Mouse (Mus musculus): ENCODE measurements around the gene Trpm8. TPM values are rescaled to one million over a fixed set of nuclear protein-coding genes. Genes with fewer than 3 reads are reported as not detected.

Trpm8 gene
- polyA plus RNA-seq, 1 experiment from 2014 or later = 0.01 TPM

DNA sequence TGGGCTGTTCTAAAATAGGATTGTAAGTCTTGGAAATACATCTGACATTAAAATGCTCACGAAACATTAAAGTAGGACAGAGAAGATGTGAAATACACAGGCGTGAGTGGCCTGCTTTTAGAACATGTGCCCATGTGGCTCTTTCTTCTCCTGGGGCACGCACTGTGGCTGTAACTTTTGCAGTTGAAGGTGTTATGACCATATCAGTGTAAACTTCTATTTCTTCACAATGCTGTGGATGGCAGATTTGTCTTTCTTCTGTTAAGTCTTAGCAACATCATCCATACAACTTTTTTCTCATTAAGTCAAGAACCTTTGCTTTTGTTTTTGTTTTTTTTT lies 11.3 kb downstream of the Trpm8 start:
- DNase-seq (ENCODE audit: low read depth, low spot score) (no peak), ATAC-seq (no peak)
- in situ Hi-C loops (cut with MboI; ENCODE audit: low pct_unique_long_range_greater_than_20kb) = loop anchor here (10.0 to 25.0 kb wide), 2 partner anchors 284 to 451 kb away; partner anchors contain the start of gene Usp40
- no peak for TF ChIP-seq CTCF (IDR thresholded peaks at IDR 0.05)
- POLR2A ChIA-PET = no interaction called here
- CTCF ChIA-PET = interaction anchor here (1.2 to 4.2 kb wide), 5 partner anchors 11 to 194 kb away, joined by 3 to 22 read pairs (median 4); partner anchors contain the start of genes Hjurp, Trpm8 and Ugt1a7c
- peaks cover 7% of the 10 kb centered on the region for H3K27me3 ChIP-seq

DNA sequence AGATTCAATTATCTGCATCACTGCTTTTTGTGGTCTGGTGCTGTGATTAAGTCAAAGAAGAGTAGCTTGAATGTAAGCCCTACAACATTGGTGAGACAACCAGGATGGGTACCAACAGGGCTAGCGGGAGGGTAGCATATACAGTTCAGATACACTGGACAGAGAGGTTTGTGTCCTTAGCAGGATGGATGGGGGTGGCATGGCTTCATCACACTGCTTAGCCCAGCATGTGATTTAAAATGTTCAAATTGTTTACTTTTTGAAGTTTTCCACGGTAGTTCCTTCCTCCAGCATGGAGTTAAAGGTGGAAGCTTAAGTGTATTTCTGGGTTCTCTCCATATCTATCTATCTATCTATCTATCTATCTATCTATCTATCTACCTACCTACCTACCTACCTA lies 11.7 kb downstream of the Trpm8 start:
- no peak for TF ChIP-seq CTCF (IDR thresholded peaks at IDR 0.05)
- in situ Hi-C loops (cut with MboI; ENCODE audit: low pct_unique_long_range_greater_than_20kb) = loop anchor here (10.0 to 25.0 kb wide), 2 partner anchors 284 to 452 kb away; partner anchors contain the start of gene Usp40
- DNase-seq (ENCODE audit: low read depth, low spot score) (no peak), ATAC-seq (no peak)
- POLR2A ChIA-PET = no interaction called here
- H3K27me3 ChIP-seq = peaks cover 7% of the 10 kb centered on the region
- CTCF ChIA-PET = interaction anchor here (0.9 to 4.2 kb wide), 7 partner anchors 10 to 141 kb away, joined by 3 to 22 read pairs (median 4); partner anchors contain the start of genes Hjurp and Trpm8

- ChIA-PET CTCF (interaction anchor here (0.9 to 2.1 kb wide), 10 partner anchors 10 to 141 kb away, joined by 3 to 10 read pairs (median 4); partner anchors contain the start of genes Hjurp and Trpm8), POLR2A (no interaction called here)
- DNase-seq (ENCODE audit: low read depth, low spot score) = no peak
- peak; percentile 91 for TF ChIP-seq CTCF (IDR thresholded peaks at IDR 0.05)
- no peak for ATAC-seq
- H3K27me3 ChIP-seq = peaks cover 7% of the 10 kb centered on the region
- in situ Hi-C loops (cut with MboI; ENCODE audit: low pct_unique_long_range_greater_than_20kb) = loop anchor here (10.0 to 25.0 kb wide), 2 partner anchors 285 to 453 kb away; partner anchors contain the start of gene Usp40
Measured at GRCm38 (mm10) chr1:88289917-88290316, 12.5 kb downstream of the Trpm8 start.

DNA sequence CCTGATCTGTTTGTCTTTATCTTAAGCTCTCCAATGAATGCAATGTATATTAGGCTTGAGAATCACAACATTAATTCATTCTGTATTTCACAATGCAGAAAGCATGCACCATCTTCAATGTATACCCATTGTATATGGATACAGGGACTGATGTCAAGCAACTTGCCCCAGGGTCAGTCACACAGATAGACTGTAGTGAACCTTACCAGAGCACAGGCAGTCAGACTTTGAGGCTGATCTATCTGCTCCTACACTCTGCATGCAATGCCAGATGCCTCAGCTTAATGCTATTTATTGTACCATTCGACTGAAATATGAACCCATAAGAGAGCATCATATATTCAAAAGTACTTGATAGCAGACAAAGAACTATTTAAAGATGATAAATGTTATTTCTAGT lies 13.1 kb downstream of the Trpm8 start:
- POLR2A ChIA-PET = no interaction called here
- ATAC-seq = no peak

GRCm38 (mm10) chr1:88291409-88292005 lies 14.0 kb downstream of the Trpm8 start:
- H3K27me3 ChIP-seq = peaks cover 15% of the 10 kb centered on the region
- ATAC-seq (no peak), DNase-seq (ENCODE audit: low read depth, low spot score) (no peak)
- CTCF ChIA-PET = interaction anchor here (2.1 kb wide), 2 partner anchors 10 kb away, joined by 9 to 10 read pairs; no protein-coding TSS in a partner anchor
- in situ Hi-C loops (cut with MboI; ENCODE audit: low pct_unique_long_range_greater_than_20kb) = loop anchor here (25.0 kb wide), 1 partner anchor 454 kb away; no protein-coding TSS in a partner anchor
- POLR2A ChIA-PET = interaction anchor here (1.1 kb wide), 1 partner anchor 10 kb away, joined by 4 read pairs; no protein-coding TSS in a partner anchor
- no peak for TF ChIP-seq CTCF (IDR thresholded peaks at IDR 0.05)

More for the DNA sequence above, 13.1 kb downstream of the Trpm8 start:
- no peak for DNase-seq (ENCODE audit: low read depth, low spot score)
- no peak for TF ChIP-seq CTCF (IDR thresholded peaks at IDR 0.05)
- in situ Hi-C loops (cut with MboI; ENCODE audit: low pct_unique_long_range_greater_than_20kb) = loop anchor here (25.0 kb wide), 1 partner anchor 453 kb away; no protein-coding TSS in a partner anchor
- CTCF ChIA-PET = interaction anchor here (0.9 to 2.1 kb wide), 7 partner anchors 11 to 38 kb away, joined by 3 to 10 read pairs (median 4); partner anchors contain the start of genes Hjurp and Trpm8
- peaks cover 7% of the 10 kb centered on the region for H3K27me3 ChIP-seq

DNA sequence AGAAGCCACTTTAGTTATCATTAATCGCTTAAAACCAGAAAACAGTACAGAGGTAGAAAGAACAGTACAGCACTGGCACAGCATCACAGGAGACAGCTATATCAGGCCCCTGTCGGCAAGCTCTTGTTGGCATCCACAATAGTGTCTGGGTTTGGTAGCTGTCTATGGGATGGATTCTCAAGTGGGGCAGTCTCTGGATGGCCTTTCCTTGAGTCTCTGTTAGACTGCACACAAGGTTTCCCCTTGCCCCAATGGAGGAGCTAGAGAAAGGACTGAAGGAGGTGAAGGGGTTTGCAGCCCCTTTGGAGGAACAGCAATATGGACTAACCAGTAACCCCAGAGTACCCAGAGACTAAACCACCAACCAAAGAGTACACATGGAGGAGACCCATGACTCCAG lies 14.6 kb downstream of the Trpm8 start:
- H3K27me3 ChIP-seq = peaks cover 15% of the 10 kb centered on the region
- ATAC-seq (no peak), DNase-seq (ENCODE audit: low read depth, low spot score) (no peak)
- ChIA-PET POLR2A (interaction anchor here (1.1 kb wide), 1 partner anchor 10 kb away, joined by 4 read pairs; no protein-coding TSS in a partner anchor), CTCF (interaction anchor here (1.0 to 2.1 kb wide), 2 partner anchors 10 to 309 kb away, joined by 3 to 9 read pairs; no protein-coding TSS in a partner anchor)
- in situ Hi-C loops (cut with MboI; ENCODE audit: low pct_unique_long_range_greater_than_20kb) = loop anchor here (25.0 kb wide), 1 partner anchor 455 kb away; no protein-coding TSS in a partner anchor
- TF ChIP-seq CTCF (IDR thresholded peaks at IDR 0.05) = no peak

- TF ChIP-seq CTCF (IDR thresholded peaks at IDR 0.05) = no peak
- DNase-seq (ENCODE audit: low read depth, low spot score) = no peak
- in situ Hi-C loops (cut with MboI; ENCODE audit: low pct_unique_long_range_greater_than_20kb) = loop anchor here (25.0 kb wide), 1 partner anchor 457 kb away; no protein-coding TSS in a partner anchor
- CTCF ChIA-PET = interaction anchor here (0.8 kb wide), 1 partner anchor 15 kb away, joined by 3 read pairs; no protein-coding TSS in a partner anchor
- ATAC-seq = no peak
- H3K27me3 ChIP-seq = peaks cover 18% of the 10 kb centered on the region
- POLR2A ChIA-PET = no interaction called here
Measured at GRCm38 (mm10) chr1:88294650-88295049, 17.2 kb downstream of the Trpm8 start.

GRCm38 (mm10) chr1:88296171-88296920 lies 18.9 kb downstream of the Trpm8 start:
- TF ChIP-seq CTCF (IDR thresholded peaks at IDR 0.05) = no peak
- ATAC-seq = no peak
- no peak for DNase-seq (ENCODE audit: low read depth, low spot score)
- H3K27me3 ChIP-seq = peaks cover 18% of the 10 kb centered on the region
- in situ Hi-C loops (cut with MboI; ENCODE audit: low pct_unique_long_range_greater_than_20kb) = loop anchor here (25.0 kb wide), 1 partner anchor 459 kb away; no protein-coding TSS in a partner anchor
- CTCF ChIA-PET = interaction anchor here (0.8 to 1.5 kb wide), 2 partner anchors 10 to 13 kb away, joined by 3 to 5 read pairs; no protein-coding TSS in a partner anchor
- POLR2A ChIA-PET = no interaction called here

DNA sequence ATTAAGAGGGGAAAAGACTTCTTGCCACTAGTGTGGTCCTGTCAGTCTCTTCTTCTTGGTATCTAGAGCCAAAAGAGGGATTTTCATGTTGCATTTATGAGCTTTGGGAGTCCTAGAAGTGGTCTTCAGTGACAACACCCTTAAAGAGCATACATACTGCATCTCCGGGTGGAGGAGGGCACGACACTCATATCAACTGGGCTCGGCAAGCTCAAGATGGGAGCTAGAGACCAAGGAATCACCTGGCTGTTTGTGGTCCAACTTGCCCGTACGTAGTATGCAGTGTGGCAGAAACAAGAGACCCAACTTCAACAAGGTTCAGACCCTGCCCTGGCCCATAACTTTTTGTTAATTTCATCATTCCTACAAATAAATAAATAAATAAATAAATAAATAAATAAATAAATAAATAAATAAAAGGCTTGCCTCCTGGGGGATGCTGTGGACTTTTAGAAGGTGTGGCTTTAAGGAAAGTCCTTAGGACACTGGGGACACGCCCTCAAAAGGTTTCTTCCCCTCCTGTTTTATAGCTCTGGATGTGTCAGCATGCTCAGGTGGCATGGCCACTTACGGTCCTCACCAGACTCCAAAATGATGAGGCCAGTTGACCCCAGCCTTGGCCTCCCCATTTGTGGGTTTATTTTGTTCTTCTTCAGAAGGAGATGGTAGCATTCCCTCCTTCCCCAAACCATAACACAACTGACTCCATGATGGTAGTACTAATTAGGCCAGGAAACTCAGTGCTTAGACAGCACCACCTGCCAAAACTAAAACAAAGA lies 20.2 kb downstream of the Trpm8 start:
- no peak for TF ChIP-seq CTCF (IDR thresholded peaks at IDR 0.05)
- ATAC-seq (no peak), DNase-seq (ENCODE audit: low read depth, low spot score) (no peak)
- CTCF ChIA-PET = interaction anchor here (0.8 to 1.5 kb wide), 2 partner anchors 9 to 14 kb away, joined by 3 to 5 read pairs; no protein-coding TSS in a partner anchor
- peaks cover 18% of the 10 kb centered on the region for H3K27me3 ChIP-seq
- in situ Hi-C loops (cut with MboI; ENCODE audit: low pct_unique_long_range_greater_than_20kb) = loop anchor here (25.0 kb wide), 1 partner anchor 460 kb away; no protein-coding TSS in a partner anchor
- POLR2A ChIA-PET = no interaction called here
